Mouse (Mus musculus): ENCODE data around the gene C1ql1. TPM values are rescaled to one million over a fixed set of nuclear protein-coding genes. Genes with fewer than 3 reads are reported as not detected.

C1ql1 gene
- not detected for polyA plus RNA-seq (2017; shearing (Covaris generic))

DNA sequence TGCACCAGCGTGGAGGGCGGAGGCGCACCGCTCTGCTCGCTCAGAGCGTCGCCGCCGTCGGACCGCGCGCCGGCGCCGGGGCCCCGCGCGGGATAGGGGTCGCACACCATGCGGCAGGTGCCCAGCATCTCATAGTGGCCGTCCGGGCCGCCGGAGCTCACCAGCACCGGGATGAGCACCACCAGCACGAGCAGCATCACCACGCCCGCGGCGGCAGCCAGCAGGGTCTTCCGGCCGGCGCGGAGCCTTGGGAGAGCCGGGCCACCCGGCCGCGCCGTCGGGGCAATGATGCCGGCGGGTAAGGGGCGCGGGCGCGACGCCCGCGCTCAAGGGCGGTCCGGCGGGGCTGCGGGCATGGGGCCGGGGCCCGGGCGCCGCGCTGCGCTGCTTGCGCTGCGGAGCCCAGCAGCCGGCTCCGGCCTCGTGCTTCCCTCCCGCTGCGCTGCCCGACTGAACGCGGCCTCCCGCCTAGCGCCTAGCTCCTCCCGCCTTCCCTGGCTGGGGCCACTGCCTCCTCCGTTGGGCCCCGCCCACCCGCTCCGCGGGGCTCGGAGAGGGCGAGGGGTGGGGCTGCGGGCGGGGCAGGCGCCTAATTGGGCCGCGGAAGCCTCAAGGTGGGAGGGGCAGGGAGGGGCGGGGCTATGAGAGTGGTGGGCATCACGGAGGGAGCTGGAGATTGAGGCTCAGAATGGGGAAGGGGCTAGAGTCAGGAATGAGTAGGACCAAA lies at the start of gene C1ql1:
C1ql1 (minus strand) TSS at position 424 of the 727 bp plus-strand sequence.

GRCm38 (mm10) chr11:102924557-102925350 lies 21.7 kb downstream of the C1ql1 start, which contains the start of gene Kif18b:
TSS of gene Kif18b (minus strand) at chr11:102925124.

DNA sequence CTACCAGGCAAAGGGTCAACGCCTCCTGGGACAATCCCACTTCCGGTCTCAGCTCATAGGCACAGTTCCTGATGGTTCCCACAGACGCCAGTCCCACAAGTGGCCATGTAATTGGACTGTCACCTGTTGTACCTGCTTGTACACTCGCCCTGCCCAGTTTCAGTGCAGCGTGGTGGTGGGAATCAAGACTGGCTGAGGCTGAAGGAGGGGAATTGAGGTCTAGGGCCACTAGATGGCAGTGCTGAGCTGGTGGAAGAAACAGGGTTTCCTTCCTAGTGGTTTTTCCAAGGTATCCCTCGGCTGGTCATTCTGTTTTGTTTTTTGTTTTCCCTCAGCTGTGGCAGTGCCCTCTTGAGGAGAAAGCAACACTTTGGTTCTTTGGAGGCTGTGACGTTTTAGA lies 45.7 kb downstream of the C1ql1 start, which contains the start of gene Gfap:
Gfap (minus strand) TSS at position 150 of the 400 bp plus-strand sequence.

Other genes starting within 250 kb of the C1ql1 start
- 38.6 TPM for gene Ccdc43, start 248.9 kb downstream of the C1ql1 start, polyA plus RNA-seq (2017; shearing (Covaris generic))
- not detected for gene Adam11, start 185.2 kb downstream of the C1ql1 start, polyA plus RNA-seq (2017; shearing (Covaris generic))
- gene Gjc1, start 127.0 kb downstream of the C1ql1 start, polyA plus RNA-seq (2017; shearing (Covaris generic)) = not detected
- gene Higd1b, start 110.8 kb downstream of the C1ql1 start, polyA plus RNA-seq (2017; shearing (Covaris generic)) = not detected
- gene Eftud2, start 65.7 kb downstream of the C1ql1 start, polyA plus RNA-seq (2017; shearing (Covaris generic)) = 177 TPM
- gene Ccdc103, start 65.5 kb downstream of the C1ql1 start, polyA plus RNA-seq (2017; shearing (Covaris generic)) = not detected
- not detected for gene Fam187a, start 61.5 kb downstream of the C1ql1 start, polyA plus RNA-seq (2017; shearing (Covaris generic))
- 0.10 TPM for gene Gfap, start 45.8 kb downstream of the C1ql1 start, polyA plus RNA-seq (2017; shearing (Covaris generic))
- gene Kif18b, start 21.6 kb downstream of the C1ql1 start, polyA plus RNA-seq (2017; shearing (Covaris generic)) = 5.4 TPM
- gene Nmt1, start 81.5 kb upstream of the C1ql1 start, polyA plus RNA-seq (2017; shearing (Covaris generic)) = 81.8 TPM
- 29.9 TPM for gene Dcakd, start 81.6 kb upstream of the C1ql1 start, polyA plus RNA-seq (2017; shearing (Covaris generic))
- not detected for gene Plcd3, start 155.0 kb upstream of the C1ql1 start, polyA plus RNA-seq (2017; shearing (Covaris generic))
- gene Acbd4, start 155.0 kb upstream of the C1ql1 start, polyA plus RNA-seq (2017; shearing (Covaris generic)) = 50.6 TPM
- gene Hexim1, start 169.5 kb upstream of the C1ql1 start, polyA plus RNA-seq (2017; shearing (Covaris generic)) = 4.8 TPM
- 5.8 TPM for gene Hexim2, start 185.7 kb upstream of the C1ql1 start, polyA plus RNA-seq (2017; shearing (Covaris generic))
- gene Fmnl1, start 224.4 kb upstream of the C1ql1 start, polyA plus RNA-seq (2017; shearing (Covaris generic)) = 93.3 TPM